Mouse (Mus musculus) kidney, embryonic 16.5 days (tissue): ENCODE data around the gene Nhlrc1. TPM values are rescaled to one million over a fixed set of nuclear protein-coding genes. Genes with fewer than 3 reads are reported as not detected.

Experiments used
- ATAC-seq: fragments of 200-750 bp; cut with Nextera tagmentation; 2 replicates; pipeline ENCODE4 v1.8.0; 2017; ENCODE audit warnings: moderate TSS enrichment; ENCODE audit not compliant: low FRiP score, low TSS enrichment
- H3K27ac ChIP-seq: fragments of 300-500 bp; sonication (generic); 2 replicates; pipeline ENCODE4 v1.5.1; 2014; ENCODE audit warnings: low read length
- H3K27me3 ChIP-seq: fragments of 300-500 bp; sonication (generic); 2 replicates; pipeline ENCODE4 v1.6.1; 2014; ENCODE audit warnings: low read length, control low read depth, mixed read lengths; ENCODE audit not compliant: insufficient read depth
- H3K36me3 ChIP-seq: fragments of 300-500 bp; sonication (generic); 2 replicates; pipeline ENCODE4 v1.6.1; 2014; ENCODE audit warnings: low read length, control low read depth, mixed read lengths; ENCODE audit not compliant: insufficient read depth
- H3K4me1 ChIP-seq: fragments of 300-500 bp; sonication (generic); 2 replicates; pipeline ENCODE4 v1.6.1; 2014; ENCODE audit warnings: low read length, control low read depth, mixed read lengths; ENCODE audit not compliant: insufficient read depth
- H3K4me2 ChIP-seq: fragments of 300-500 bp; sonication (generic); replicated peaks from 2 replicates; pipeline ENCODE4 v1.6.1; 2014; ENCODE audit warnings: low read depth, low read length
- H3K4me3 ChIP-seq: fragments of 300-500 bp; sonication (generic); 2 replicates; pipeline ENCODE4 v1.5.1; 2014; ENCODE audit warnings: mild to moderate bottlenecking, low read length
- H3K9ac ChIP-seq: fragments of 300-500 bp; sonication (generic); replicated peaks from 2 replicates; pipeline ENCODE4 v1.6.1; 2014; ENCODE audit warnings: low read length
- H3K9me3 ChIP-seq: fragments of 300-500 bp; sonication (generic); 2 replicates; pipeline ENCODE4 v1.6.1; 2016; ENCODE audit warnings: low read length, control low read depth
- WGBS: fragments of 180-500 bp; shearing (Covaris S2); extraction: QIAGEN DNeasy Blood & Tissue Kit; methylation state at CpG from one replicate; pipeline ENCODE4 v1.1.7; 2014; 5-methylcytosine and 5-hydroxymethylcytosine counted together
- polyA plus RNA-seq: library from polyadenylated mRNA; unstranded; fragments of >200 nt; fragmentation: Nextera tagmentation; extraction: Ambion mirVana; gene quantifications from 2 replicates; pipeline ENCODE4 v1.2.1, GENCODE M21; 2015

The Nhlrc1 gene
- polyA plus RNA-seq, 1 experiment from 2014 or later: 3.6 TPM

DNA sequence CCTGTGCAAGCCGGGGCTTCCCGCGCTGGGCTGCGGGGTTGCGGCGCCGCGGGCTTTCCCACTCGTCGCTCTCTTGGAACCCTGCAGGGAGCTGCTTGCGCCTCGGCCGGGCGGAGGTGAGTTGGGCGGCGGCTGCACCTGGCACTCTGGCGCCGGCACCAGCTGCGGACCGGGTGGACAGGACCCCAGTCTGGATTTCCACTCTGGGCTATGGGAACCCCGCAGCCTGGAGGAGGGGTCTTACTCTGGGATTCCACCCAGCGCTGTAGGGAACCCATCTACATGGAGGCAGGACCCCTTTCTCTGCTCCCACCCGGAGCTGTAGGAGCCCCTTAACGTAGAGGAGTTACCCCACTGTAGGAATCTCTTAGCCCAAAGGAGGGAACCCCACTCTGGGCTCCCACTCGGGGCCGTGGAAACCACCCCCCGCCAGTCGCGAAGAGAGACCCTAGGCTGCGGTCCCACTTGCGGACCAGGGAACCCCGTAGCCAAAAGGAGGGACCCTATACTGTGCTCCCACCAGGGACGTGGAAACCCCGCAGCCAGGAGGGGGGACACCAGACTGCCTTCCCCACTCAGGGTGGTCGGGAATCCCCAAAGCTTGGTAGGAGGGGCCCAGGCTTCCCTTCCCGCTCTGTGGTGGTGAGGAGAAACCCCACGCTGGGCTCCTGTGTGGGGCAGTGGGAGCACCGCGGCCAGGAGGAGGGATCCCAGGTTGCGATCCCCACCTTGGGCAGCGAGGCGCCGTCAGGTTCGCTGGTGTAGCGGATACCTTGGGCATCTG, 29.4 kb upstream of the Nhlrc1 start:
- ATAC-seq: peak; percentile 2
- 1% methylated on average over 45 of the region's 45 CpGs for WGBS

GRCm38 (mm10) chr13:47043030-47043680, 28.5 kb upstream of the Nhlrc1 start, which contains the start of gene Kdm1b:
Gene Kdm1b, plus strand, starts transcription at chr13:47043499.
- H3K27ac ChIP-seq: peak within 1 kb of the TSS; percentile 73
- H3K27me3 ChIP-seq: no peaks in the 10 kb centered on the region
- H3K4me1 ChIP-seq: peaks cover 14% of the 10 kb centered on the region
- H3K9ac ChIP-seq: peak within 1 kb of the TSS; percentile 74
- peak; percentile 97 for ATAC-seq
- H3K9me3 ChIP-seq: no peaks in the 10 kb centered on the region
- peak within 1 kb of the TSS; percentile 73 for H3K4me3 ChIP-seq
- H3K4me2 ChIP-seq: peak within 1 kb of the TSS; percentile 83
- under 1% methylated on average over 43 of the region's 48 CpGs for WGBS
- no peaks in the 10 kb centered on the region for H3K36me3 ChIP-seq

More for the DNA sequence above, 29.4 kb upstream of the Nhlrc1 start:
- Histone ChIP-seq H3K36me3 (peaks cover 5% of the 10 kb centered on the region), H3K4me2 (peak overlapping the region; percentile 83), H3K4me3 (peak overlapping the region; percentile 73), H3K27ac (no peak overlapping the region), H3K4me1 (peaks cover 14% of the 10 kb centered on the region), H3K9me3 (no peaks in the 10 kb centered on the region), H3K27me3 (no peaks in the 10 kb centered on the region), H3K9ac (peak overlapping the region; percentile 74)

GRCm38 (mm10) chr13:47042024-47042633, 27.5 kb upstream of the Nhlrc1 start:
- H3K9ac ChIP-seq: peak overlapping the region; percentile 70
- no peaks in the 10 kb centered on the region for H3K36me3 ChIP-seq
- ATAC-seq: no peak
- peak overlapping the region; percentile 83 for H3K4me2 ChIP-seq
- H3K9me3 ChIP-seq: no peaks in the 10 kb centered on the region
- H3K27me3 ChIP-seq: no peaks in the 10 kb centered on the region
- WGBS: 48% methylated on average over 8 of the region's 8 CpGs
- H3K4me3 ChIP-seq: peak overlapping the region; percentile 73
- H3K27ac ChIP-seq: no peak overlapping the region
- peaks cover 14% of the 10 kb centered on the region for H3K4me1 ChIP-seq

- Histone ChIP-seq H3K9ac (no peak overlapping the region), H3K27me3 (no peaks in the 10 kb centered on the region), H3K4me3 (no peak overlapping the region), H3K4me2 (no peak overlapping the region), H3K4me1 (peaks cover 14% of the 10 kb centered on the region), H3K27ac (peak overlapping the region; percentile 72), H3K9me3 (no peaks in the 10 kb centered on the region), H3K36me3 (no peaks in the 10 kb centered on the region)
- WGBS: 75% methylated on average over 5 of the region's 5 CpGs
- ATAC-seq: no peak
These were observed 25.4 kb upstream of the Nhlrc1 start for GRCm38 (mm10) chr13:47040061-47040460.

DNA sequence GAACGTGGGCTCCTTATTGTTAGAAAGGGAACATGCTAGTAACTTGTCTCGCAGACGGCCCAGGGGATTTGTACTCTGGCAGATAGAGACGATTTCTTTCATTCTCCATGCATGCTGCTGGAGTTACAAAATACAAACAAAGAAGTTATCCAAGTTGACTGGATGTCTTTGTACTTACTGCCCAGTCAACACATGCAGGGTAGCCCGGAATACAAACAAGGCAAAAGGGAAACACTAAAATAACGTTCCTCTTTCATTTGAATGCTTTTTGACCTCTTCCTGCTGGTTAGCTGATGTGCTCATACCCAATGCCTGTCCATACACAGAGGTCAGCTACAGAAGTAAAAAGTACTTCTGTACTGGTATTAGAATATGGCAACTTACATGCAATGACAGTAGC, 23.3 kb upstream of the Nhlrc1 start:
- no peaks in the 10 kb centered on the region for H3K27me3 ChIP-seq
- peaks cover 6% of the 10 kb centered on the region for H3K4me1 ChIP-seq
- H3K9ac ChIP-seq: no peak overlapping the region
- H3K36me3 ChIP-seq: no peaks in the 10 kb centered on the region
- no peaks in the 10 kb centered on the region for H3K9me3 ChIP-seq
- 85% methylated on average over 6 of the region's 6 CpGs for WGBS
- no peak overlapping the region for H3K4me3 ChIP-seq
- no peak for ATAC-seq
- no peak overlapping the region for H3K4me2 ChIP-seq
- no peak overlapping the region for H3K27ac ChIP-seq

DNA sequence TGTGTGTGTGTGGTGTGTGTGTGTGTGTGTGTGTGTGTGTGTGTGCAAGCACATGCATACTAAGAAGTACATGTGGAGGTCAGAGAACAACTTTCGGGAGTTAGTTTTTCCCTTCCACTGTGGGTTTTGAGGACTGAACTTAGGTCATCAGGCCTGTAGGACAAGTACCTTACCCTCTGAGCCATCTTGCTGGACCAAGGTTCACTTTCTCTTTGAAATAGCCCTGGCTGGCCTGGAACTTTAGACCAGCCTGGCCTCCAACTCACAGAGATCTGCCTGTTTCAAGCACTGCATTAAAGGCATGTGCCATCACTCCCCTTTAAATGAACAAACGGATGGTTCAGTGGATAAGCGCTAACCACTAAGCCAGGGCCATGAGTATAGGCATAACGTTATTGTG, 19.0 kb upstream of the Nhlrc1 start:
- H3K9ac ChIP-seq: no peak overlapping the region
- no peaks in the 10 kb centered on the region for H3K36me3 ChIP-seq
- ATAC-seq: no peak
- no peaks in the 10 kb centered on the region for H3K9me3 ChIP-seq
- H3K27ac ChIP-seq: no peak overlapping the region
- no peak overlapping the region for H3K4me3 ChIP-seq
- no peaks in the 10 kb centered on the region for H3K4me1 ChIP-seq
- no peaks in the 10 kb centered on the region for H3K27me3 ChIP-seq
- H3K4me2 ChIP-seq: no peak overlapping the region
- 92% methylated on average over 4 of the region's 4 CpGs for WGBS

DNA sequence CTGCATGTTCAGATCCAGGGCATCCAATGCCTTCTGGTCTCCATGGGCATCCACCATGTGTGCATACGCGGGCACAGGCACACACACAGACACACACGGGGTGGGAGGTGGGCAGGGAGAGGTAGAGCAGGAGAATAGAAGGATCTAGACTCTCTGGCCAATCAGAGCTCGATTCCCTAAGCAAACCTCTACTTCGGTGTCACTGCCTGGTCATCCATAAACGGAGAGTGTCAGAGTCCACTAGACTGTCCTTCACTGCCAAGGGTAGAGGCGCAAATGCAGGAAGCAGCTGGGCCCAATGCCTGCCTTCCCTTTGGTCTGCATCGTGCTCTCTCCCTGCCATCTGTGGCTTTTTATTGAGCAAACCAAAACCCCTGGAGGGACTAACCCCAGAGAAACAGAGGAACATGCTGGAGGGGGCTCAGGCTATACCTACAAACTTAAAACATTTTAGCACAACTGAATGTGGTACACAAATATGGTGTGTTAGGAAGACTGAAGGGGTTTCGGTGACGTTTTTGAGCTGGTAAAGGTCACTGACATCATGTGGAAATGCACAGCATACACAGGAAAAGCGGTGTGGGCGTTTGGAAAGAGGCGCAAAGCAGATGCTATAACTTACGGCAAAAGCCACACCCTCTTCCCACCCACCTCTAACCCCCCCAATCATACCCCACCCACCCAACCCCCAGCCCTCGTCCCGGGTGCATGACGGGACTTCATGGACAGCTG, 15.9 kb upstream of the Nhlrc1 start:
- H3K4me3 ChIP-seq: no peak overlapping the region
- no peaks in the 10 kb centered on the region for H3K4me1 ChIP-seq
- H3K27ac ChIP-seq: no peak overlapping the region
- H3K4me2 ChIP-seq: no peak overlapping the region
- no peaks in the 10 kb centered on the region for H3K36me3 ChIP-seq
- ATAC-seq: peak; percentile 69; the same call in 1 of the 2 replicates
- H3K9ac ChIP-seq: no peak overlapping the region
- no peaks in the 10 kb centered on the region for H3K9me3 ChIP-seq
- WGBS: 78% methylated on average over 17 of the region's 17 CpGs
- no peaks in the 10 kb centered on the region for H3K27me3 ChIP-seq

GRCm38 (mm10) chr13:47020798-47021197, 6.1 kb upstream of the Nhlrc1 start:
- H3K27me3 ChIP-seq: no peaks in the 10 kb centered on the region
- 33% methylated on average over 7 of the region's 7 CpGs for WGBS
- ATAC-seq: peak; percentile 73; the same call in 1 of the 2 replicates
- no peaks in the 10 kb centered on the region for H3K9me3 ChIP-seq
- 0 out of 2 replicates have a peak overlapping the region, but pooled peaks have one; percentile 5 for H3K4me2 ChIP-seq
- peaks cover 5% of the 10 kb centered on the region; the same call in 1 of the 2 replicates for H3K4me1 ChIP-seq
- no peaks in the 10 kb centered on the region for H3K36me3 ChIP-seq
- H3K9ac ChIP-seq: no peak overlapping the region
- peak overlapping the region; percentile 16; the same call in 1 of the 2 replicates for H3K27ac ChIP-seq
- no peak overlapping the region for H3K4me3 ChIP-seq

- no peak overlapping the region for H3K27ac ChIP-seq
- H3K4me2 ChIP-seq: no peak overlapping the region
- no peak for ATAC-seq
- no peak overlapping the region for H3K9ac ChIP-seq
- WGBS: 84% methylated on average over 7 of the region's 7 CpGs
- no peak overlapping the region for H3K4me3 ChIP-seq
- H3K36me3 ChIP-seq: no peaks in the 10 kb centered on the region
- H3K4me1 ChIP-seq: peaks cover 11% of the 10 kb centered on the region; the same call in 1 of the 2 replicates
- no peaks in the 10 kb centered on the region for H3K27me3 ChIP-seq
- H3K9me3 ChIP-seq: no peaks in the 10 kb centered on the region
These were observed 5.1 kb upstream of the Nhlrc1 start for GRCm38 (mm10) chr13:47019774-47020173.
